Mouse (Mus musculus) lung, postnatal 0 days (tissue): ENCODE results near the gene Utp4.

Experiments
- CTCF ChIP-seq: IDR thresholded peaks from 2 replicates; pipeline ENCODE4 v1.5.1; 2016; ENCODE audit warnings: antibody characterized with exemption, mild to moderate bottlenecking
- EP300 ChIP-seq: IDR thresholded peaks from 2 replicates; pipeline ENCODE4 v1.6.1; 2016; ENCODE audit warnings: antibody characterized with exemption, mild to moderate bottlenecking, control low read depth

- TF ChIP-seq CTCF (peak; percentile 83), EP300 (no peak)
Measured at GRCm38 (mm10) chr8:106905727-106906480, 12.5 kb downstream of the Utp4 start.
